Mouse (Mus musculus): ENCODE results near the gene Adk. TPM values are rescaled to one million over a fixed set of nuclear protein-coding genes. Genes with fewer than 3 reads are reported as not detected.

Gene Adk
- total and polyA plus RNA-seq, 3 experiments: 69.0 to 479 (median 102) TPM

- Histone ChIP-seq H3K79me2 (ENCODE audit: control insufficient read depth, insufficient read depth, low read length, poor library complexity) (no peaks in the 10 kb centered on the region), H3K4me1 (ENCODE audit: control insufficient read depth in 1 of 2, insufficient read depth in 2 of 2, low read length in 2 of 2) (no peaks in the 10 kb centered on the region), H3K9me3 (replicated peaks; ENCODE audit: insufficient read depth, low read length) (no peaks in the 10 kb centered on the region), H3K36me3 (ENCODE audit: control insufficient read depth in 1 of 2, insufficient read depth in 2 of 2, low read length in 2 of 2) (no peaks in the 10 kb centered on the region), H3K27ac (ENCODE audit: control insufficient read depth, low read depth, low read length) (no peak overlapping the region), H3K9ac (ENCODE audit: control insufficient read depth, low read depth, low read length, poor library complexity, severe bottlenecking) (no peak overlapping the region), H3K27me3 (ENCODE audit: control insufficient read depth in 1 of 2, insufficient read depth in 2 of 2, low read length in 2 of 2) (no peaks in the 10 kb centered on the region), H3K4me3 (ENCODE audit: control insufficient read depth in 1 of 2, insufficient read depth in 1 of 2, low read depth in 2 of 2, low read length in 2 of 2) (no peak overlapping the region)
- no peak for DNase-seq (ENCODE audit: low read depth, low spot score)
- TF ChIP-seq ELF1 (IDR thresholded peaks at IDR 0.05; ENCODE audit: low read depth, low read length) (no peak), TCF12 (IDR thresholded peaks at IDR 0.05; ENCODE audit: low read depth, low read length) (no peak), ZC3H11A (IDR thresholded peaks at IDR 0.05; ENCODE audit: low read depth, low read length) (no peak), MEF2A (IDR thresholded peaks at IDR 0.05; ENCODE audit: extremely low read depth, insufficient replicate concordance, low read depth, low read length, poor library complexity, severe bottlenecking) (no peak), BHLHE40 (IDR thresholded peaks at IDR 0.05; ENCODE audit: borderline replicate concordance, low read depth, low read length) (no peak), RCOR1 (IDR thresholded peaks at IDR 0.05; ENCODE audit: low read depth, low read length) (no peak), MAFK (IDR thresholded peaks at IDR 0.05; ENCODE audit: borderline replicate concordance, low read depth, low read length) (no peak), SMC3 (IDR thresholded peaks at IDR 0.05; ENCODE audit: low read depth, low read length) (no peak)
Measured at GRCm38 (mm10) chr14:21408846-21409245, 356.5 kb downstream of the Adk start.

GRCm38 (mm10) chr14:21410769-21411477 lies 358.5 kb downstream of the Adk start:
- no peaks in the 10 kb centered on the region for H3K4me1 ChIP-seq (ENCODE audit: control insufficient read depth in 1 of 2, insufficient read depth in 2 of 2, low read length in 2 of 2)
- TF ChIP-seq ELF1 (IDR thresholded peaks at IDR 0.05; ENCODE audit: low read depth, low read length) (no peak), ZC3H11A (IDR thresholded peaks at IDR 0.05; ENCODE audit: low read depth, low read length) (no peak), CHD1 (IDR thresholded peaks at IDR 0.05; ENCODE audit: low read depth, low read length) (no peak), MEF2A (IDR thresholded peaks at IDR 0.05; ENCODE audit: extremely low read depth, insufficient replicate concordance, low read depth, low read length, poor library complexity, severe bottlenecking) (no peak), MYB (IDR thresholded peaks at IDR 0.05; ENCODE audit: low read depth, low read length) (no peak), ETS1 (IDR thresholded peaks at IDR 0.05; ENCODE audit: low read depth, low read length) (no peak), USF1 (IDR thresholded peaks at IDR 0.05; ENCODE audit: low read depth, low read length) (no peak)
- no peak overlapping the region for H3K4me3 ChIP-seq (ENCODE audit: control insufficient read depth in 1 of 2, insufficient read depth in 1 of 2, low read depth in 2 of 2, low read length in 2 of 2)
- H3K36me3 ChIP-seq (ENCODE audit: control insufficient read depth in 1 of 2, insufficient read depth in 2 of 2, low read length in 2 of 2): no peaks in the 10 kb centered on the region
- H3K79me2 ChIP-seq (ENCODE audit: control insufficient read depth, insufficient read depth, low read length, poor library complexity): no peaks in the 10 kb centered on the region
- H3K27me3 ChIP-seq (ENCODE audit: control insufficient read depth in 1 of 2, insufficient read depth in 2 of 2, low read length in 2 of 2): no peaks in the 10 kb centered on the region
- H3K27ac ChIP-seq (ENCODE audit: control insufficient read depth, low read depth, low read length): no peak overlapping the region
- no peaks in the 10 kb centered on the region for H3K9me3 ChIP-seq (replicated peaks; ENCODE audit: insufficient read depth, low read length)
- no peak overlapping the region for H3K9ac ChIP-seq (ENCODE audit: control insufficient read depth, low read depth, low read length, poor library complexity, severe bottlenecking)
- no peak for DNase-seq (ENCODE audit: low read depth, low spot score)

- no peaks in the 10 kb centered on the region for H3K27me3 ChIP-seq (ENCODE audit: control insufficient read depth in 1 of 2, insufficient read depth in 2 of 2, low read length in 2 of 2)
- H3K4me1 ChIP-seq (ENCODE audit: control insufficient read depth in 1 of 2, insufficient read depth in 2 of 2, low read length in 2 of 2): no peaks in the 10 kb centered on the region
- no peak overlapping the region for H3K27ac ChIP-seq (ENCODE audit: control insufficient read depth, low read depth, low read length)
- no peaks in the 10 kb centered on the region for H3K9me3 ChIP-seq (replicated peaks; ENCODE audit: insufficient read depth, low read length)
- DNase-seq (ENCODE audit: low read depth, low spot score): no peak
- TF ChIP-seq GATA1 (IDR thresholded peaks at IDR 0.05; ENCODE audit: low read depth, low read length): no peak
- no peak for TF ChIP-seq MAZ (IDR thresholded peaks at IDR 0.05; ENCODE audit: low read depth, low read length)
- no peak for TF ChIP-seq SIN3A (IDR thresholded peaks at IDR 0.05; ENCODE audit: low read length)
- no peak for TF ChIP-seq MXI1 (IDR thresholded peaks at IDR 0.05; ENCODE audit: low read depth, low read length)
- no peak for TF ChIP-seq POLR2AphosphoS5 (IDR thresholded peaks at IDR 0.05; ENCODE audit: borderline replicate concordance, low read depth, low read length)
- no peak for TF ChIP-seq EP300 (IDR thresholded peaks at IDR 0.05; ENCODE audit: low read depth in 1 of 2, low read length in 2 of 2)
- no peak for TF ChIP-seq ZNF384 (IDR thresholded peaks at IDR 0.05; ENCODE audit: low read depth, low read length)
- TF ChIP-seq USF1 (IDR thresholded peaks at IDR 0.05; ENCODE audit: low read depth, low read length): no peak
- no peak for TF ChIP-seq MEF2A (IDR thresholded peaks at IDR 0.05; ENCODE audit: extremely low read depth, insufficient replicate concordance, low read depth, low read length, poor library complexity, severe bottlenecking)
- TF ChIP-seq USF2 (IDR thresholded peaks at IDR 0.05; ENCODE audit: borderline replicate concordance in 1 of 2, insufficient read depth in 1 of 2, low read depth in 1 of 2, low read length in 2 of 2): no peak
- no peak for TF ChIP-seq MYC (IDR thresholded peaks at IDR 0.05; ENCODE audit: low read depth, low read length)
- TF ChIP-seq E2F4 (IDR thresholded peaks at IDR 0.05; ENCODE audit: borderline replicate concordance, low read depth, low read length): no peak
- no peak overlapping the region for H3K9ac ChIP-seq (ENCODE audit: control insufficient read depth, low read depth, low read length, poor library complexity, severe bottlenecking)
- H3K36me3 ChIP-seq (ENCODE audit: control insufficient read depth in 1 of 2, insufficient read depth in 2 of 2, low read length in 2 of 2): no peaks in the 10 kb centered on the region
- H3K4me3 ChIP-seq (ENCODE audit: control insufficient read depth in 1 of 2, insufficient read depth in 1 of 2, low read depth in 2 of 2, low read length in 2 of 2): no peak overlapping the region
- H3K79me2 ChIP-seq (ENCODE audit: control insufficient read depth, insufficient read depth, low read length, poor library complexity): no peaks in the 10 kb centered on the region
Measured at GRCm38 (mm10) chr14:21411524-21411923, 359.1 kb downstream of the Adk start.
